Mouse (Mus musculus): Measurements from ENCODE around the gene Arl4c.

GRCm38 (mm10) chr1:88651668-88652067, 50.4 kb downstream of the Arl4c start:
- TF ChIP-seq CHD2 (IDR thresholded peaks at IDR 0.05; ENCODE audit: low read length) = no peak
- TF ChIP-seq CTCF (IDR thresholded peaks at IDR 0.05 in 2 of 3, conservative IDR thresholded peaks at IDR 0.05 in 1 of 3; ENCODE audit: control insufficient read depth in 1 of 3, insufficient read depth in 1 of 3, low read depth in 2 of 3, low read length in 3 of 3, poor library complexity in 1 of 3, severe bottlenecking in 1 of 3) = no peak
- TF ChIP-seq POLR2A (IDR thresholded peaks at IDR 0.05; ENCODE audit: control insufficient read depth in 1 of 2, insufficient read depth in 1 of 2, low read depth in 1 of 2, low read length in 2 of 2, poor library complexity in 1 of 2) = no peak
- no peak for TF ChIP-seq HCFC1 (IDR thresholded peaks at IDR 0.05; ENCODE audit: low read depth, low read length)
- no peak for TF ChIP-seq ELF1 (IDR thresholded peaks at IDR 0.05; ENCODE audit: low read depth, low read length)

All from MEL (cell line).